Mouse (Mus musculus) kidney, embryonic 14.5 days (tissue): ENCODE results near the gene Tnfrsf1b. TPM values are rescaled to one million over a fixed set of nuclear protein-coding genes. Genes with fewer than 3 reads are reported as not detected.

Experiments used
- ATAC-seq: fragments of 200-750 bp; cut with Nextera tagmentation; 2 replicates; pipeline ENCODE4 v1.8.0; 2017; ENCODE audit warnings: moderate number of reproducible peaks, mild to moderate bottlenecking, moderate TSS enrichment, moderate library complexity; ENCODE audit not compliant: low FRiP score, low TSS enrichment
- H3K27ac ChIP-seq: fragments of 300-500 bp; sonication (generic); 2 replicates; pipeline ENCODE4 v1.5.1; 2014; ENCODE audit warnings: low read depth, mild to moderate bottlenecking, low read length, moderate library complexity, mixed read lengths
- H3K27me3 ChIP-seq: fragments of 300-500 bp; sonication (generic); 2 replicates; pipeline ENCODE4 v1.6.1; 2014; ENCODE audit warnings: mild to moderate bottlenecking, low read length; ENCODE audit not compliant: control insufficient read depth, insufficient read depth
- H3K36me3 ChIP-seq: fragments of 300-500 bp; sonication (generic); 2 replicates; pipeline ENCODE4 v1.6.1; 2014; ENCODE audit warnings: low read length, mixed read lengths; ENCODE audit not compliant: control insufficient read depth, insufficient read depth
- H3K4me1 ChIP-seq: fragments of 300-500 bp; sonication (generic); 2 replicates; pipeline ENCODE4 v1.6.1; 2014; ENCODE audit warnings: low read length, mixed read lengths; ENCODE audit not compliant: control insufficient read depth, insufficient read depth
- H3K4me2 ChIP-seq: fragments of 300-500 bp; sonication (generic); replicated peaks from 2 replicates; pipeline ENCODE4 v1.6.1; 2014; ENCODE audit warnings: low read depth, mild to moderate bottlenecking, low read length
- H3K4me3 ChIP-seq: fragments of 300-500 bp; sonication (generic); 2 replicates; pipeline ENCODE4 v1.5.1; 2014; ENCODE audit warnings: mild to moderate bottlenecking, low read length
- H3K9ac ChIP-seq: fragments of 300-500 bp; sonication (generic); 2 replicates; pipeline ENCODE4 v1.6.1; 2014; ENCODE audit warnings: low read depth, mild to moderate bottlenecking, low read length, moderate library complexity
- H3K9me3 ChIP-seq: fragments of 300-500 bp; sonication (generic); 2 replicates; pipeline ENCODE4 v1.6.1; 2016; ENCODE audit warnings: low read length; ENCODE audit not compliant: control insufficient read depth
- WGBS: fragments of 180-500 bp; shearing (Covaris S2); extraction: QIAGEN DNeasy Blood & Tissue Kit; methylation state at CpG from one replicate; pipeline ENCODE4 v1.1.7; 2014; 5-methylcytosine and 5-hydroxymethylcytosine counted together
- polyA plus RNA-seq: library from polyadenylated mRNA; unstranded; fragments of >200 nt; fragmentation: Nextera tagmentation; extraction: Ambion mirVana; gene quantifications from 2 replicates; pipeline ENCODE4 v1.2.1, GENCODE M21; 2014

The Tnfrsf1b gene
- polyA plus RNA-seq, 1 experiment from 2014 or later: 3.0 TPM

DNA sequence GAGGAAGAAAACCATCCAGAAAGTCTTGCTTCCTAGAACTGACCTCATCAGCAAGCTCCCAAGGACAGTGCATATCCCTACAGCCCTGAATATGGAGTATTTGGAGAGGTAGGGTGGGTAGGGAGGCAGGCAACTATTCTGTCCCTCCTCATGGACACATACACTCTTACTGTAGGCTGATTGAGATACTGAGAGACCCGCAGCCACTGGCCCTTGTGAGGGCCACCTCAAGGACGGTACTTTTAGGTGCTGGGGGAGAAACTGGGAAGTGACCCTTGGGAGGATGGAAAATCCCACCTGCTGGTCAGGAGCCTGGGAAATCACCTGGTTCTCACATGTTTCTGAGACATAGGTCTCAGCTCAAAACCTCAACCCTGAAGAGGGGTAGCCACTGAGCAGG is 886 bp upstream of the Tnfrsf1b start:
- Histone ChIP-seq H3K27me3 (peaks cover 14% of the 10 kb centered on the region; the same call in 1 of the 2 replicates), H3K27ac (no peak overlapping the region), H3K4me1 (0 out of 2 replicates have a peak, but pooled peaks cover 3% of the 10 kb centered on the region), H3K4me3 (no peak overlapping the region), H3K9me3 (no peaks in the 10 kb centered on the region), H3K9ac (no peak overlapping the region), H3K4me2 (no peak overlapping the region), H3K36me3 (no peaks in the 10 kb centered on the region)
- ATAC-seq: no peak
- WGBS: 80% methylated on average over 2 of the region's 2 CpGs

- ATAC-seq: no peak
- H3K27ac ChIP-seq: no peak overlapping the region
- no peaks in the 10 kb centered on the region for H3K9me3 ChIP-seq
- peak overlapping the region; percentile 51 for H3K4me3 ChIP-seq
- no peak overlapping the region for H3K9ac ChIP-seq
- no peaks in the 10 kb centered on the region for H3K36me3 ChIP-seq
- H3K4me2 ChIP-seq: peak overlapping the region; percentile 90; the same call in 1 of the 2 replicates
- H3K4me1 ChIP-seq: 0 out of 2 replicates have a peak, but pooled peaks cover 3% of the 10 kb centered on the region
- 94% methylated on average over 3 of the region's 3 CpGs for WGBS
- peaks cover 14% of the 10 kb centered on the region; the same call in 1 of the 2 replicates for H3K27me3 ChIP-seq
Observed at GRCm38 (mm10) chr4:145245581-145245980, 1.1 kb downstream of the Tnfrsf1b start.

- 93% methylated on average over 2 of the region's 2 CpGs for WGBS
- H3K4me1 ChIP-seq: 0 out of 2 replicates have a peak, but pooled peaks cover 3% of the 10 kb centered on the region
- no peak overlapping the region for H3K27ac ChIP-seq
- no peak overlapping the region for H3K4me2 ChIP-seq
- H3K27me3 ChIP-seq: peaks cover 14% of the 10 kb centered on the region; the same call in 1 of the 2 replicates
- H3K4me3 ChIP-seq: no peak overlapping the region
- no peaks in the 10 kb centered on the region for H3K9me3 ChIP-seq
- no peak for ATAC-seq
- no peak overlapping the region for H3K9ac ChIP-seq
- no peaks in the 10 kb centered on the region for H3K36me3 ChIP-seq
Observed at GRCm38 (mm10) chr4:145244676-145245075, 2.0 kb downstream of the Tnfrsf1b start.

- H3K27ac ChIP-seq: no peak overlapping the region
- 0 out of 2 replicates have a peak, but pooled peaks cover 3% of the 10 kb centered on the region for H3K4me1 ChIP-seq
- peaks cover 14% of the 10 kb centered on the region; the same call in 1 of the 2 replicates for H3K27me3 ChIP-seq
- H3K36me3 ChIP-seq: no peaks in the 10 kb centered on the region
- H3K9me3 ChIP-seq: no peaks in the 10 kb centered on the region
- no peak overlapping the region for H3K4me3 ChIP-seq
- WGBS: 40% methylated on average over 1 of the region's 1 CpGs
- H3K4me2 ChIP-seq: no peak overlapping the region
- H3K9ac ChIP-seq: no peak overlapping the region
- ATAC-seq: no peak
Observed at GRCm38 (mm10) chr4:145242719-145243350, 3.8 kb downstream of the Tnfrsf1b start.

GRCm38 (mm10) chr4:145240723-145241231 is 5.9 kb downstream of the Tnfrsf1b start:
- Histone ChIP-seq H3K4me2 (no peak overlapping the region), H3K4me1 (no peaks in the 10 kb centered on the region), H3K27me3 (peaks cover 10% of the 10 kb centered on the region; the same call in 1 of the 2 replicates), H3K9me3 (no peaks in the 10 kb centered on the region), H3K4me3 (no peak overlapping the region), H3K9ac (no peak overlapping the region), H3K36me3 (no peaks in the 10 kb centered on the region), H3K27ac (no peak overlapping the region)
- ATAC-seq: 0 out of 2 replicates have a peak, but pooled peaks have one; percentile 24
- WGBS: 60% methylated on average over 4 of the region's 4 CpGs

- Histone ChIP-seq H3K27me3 (no peaks in the 10 kb centered on the region), H3K36me3 (no peaks in the 10 kb centered on the region), H3K4me3 (no peak overlapping the region), H3K9me3 (no peaks in the 10 kb centered on the region), H3K9ac (no peak overlapping the region), H3K4me2 (no peak overlapping the region), H3K27ac (peak overlapping the region; percentile 52; the same call in 1 of the 2 replicates), H3K4me1 (no peaks in the 10 kb centered on the region)
- 22% methylated on average over 4 of the region's 4 CpGs for WGBS
- peak; percentile 86 for ATAC-seq
Observed at GRCm38 (mm10) chr4:145239049-145239830, 7.4 kb downstream of the Tnfrsf1b start.

GRCm38 (mm10) chr4:145236027-145236426 is 10.6 kb downstream of the Tnfrsf1b start:
- WGBS: 89% methylated on average over 7 of the region's 7 CpGs
- Histone ChIP-seq H3K27ac (no peak overlapping the region), H3K27me3 (no peaks in the 10 kb centered on the region), H3K36me3 (no peaks in the 10 kb centered on the region), H3K9ac (no peak overlapping the region), H3K4me1 (no peaks in the 10 kb centered on the region), H3K9me3 (no peaks in the 10 kb centered on the region), H3K4me2 (no peak overlapping the region), H3K4me3 (no peak overlapping the region)
- ATAC-seq: no peak

DNA sequence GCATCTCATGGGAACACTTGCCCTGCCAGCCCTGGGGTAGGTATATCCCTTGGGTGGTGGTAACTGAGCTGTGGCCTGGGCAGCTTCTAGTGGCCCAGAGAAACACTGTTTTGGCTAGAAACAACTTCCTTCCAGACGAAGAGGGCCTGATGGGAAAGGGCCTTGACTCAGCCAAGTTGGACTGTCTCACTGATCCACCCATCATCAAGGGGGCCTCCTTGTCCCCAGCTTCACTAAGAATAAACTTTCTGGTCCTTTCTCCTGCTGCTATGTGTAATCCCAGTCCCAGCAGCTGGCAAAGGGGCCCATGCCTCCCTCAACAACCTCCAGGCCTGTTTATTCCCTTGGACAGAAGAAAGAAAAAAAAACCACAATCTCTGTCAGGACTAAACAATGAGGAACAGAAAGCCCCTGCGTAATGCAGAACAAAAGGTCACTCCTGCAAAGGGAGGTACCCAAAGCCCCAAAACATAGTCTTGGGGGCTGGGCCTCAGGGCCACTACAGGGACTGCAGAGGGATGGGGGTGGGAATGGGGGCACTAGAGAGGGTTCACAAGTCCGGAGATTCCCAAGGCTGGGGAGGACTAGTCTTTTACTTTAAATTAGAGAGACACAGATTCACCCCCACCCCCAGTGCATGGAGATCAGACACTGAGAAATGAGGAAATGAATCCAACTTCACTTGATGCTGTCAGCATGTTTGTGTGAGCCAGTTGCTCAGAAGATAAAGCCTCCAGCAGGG is 13.0 kb downstream of the Tnfrsf1b start:
- Histone ChIP-seq H3K27me3 (no peaks in the 10 kb centered on the region), H3K4me3 (no peak overlapping the region), H3K9me3 (no peaks in the 10 kb centered on the region), H3K4me1 (no peaks in the 10 kb centered on the region), H3K4me2 (no peak overlapping the region), H3K27ac (no peak overlapping the region), H3K9ac (no peak overlapping the region), H3K36me3 (no peaks in the 10 kb centered on the region)
- no peak for ATAC-seq
- 47% methylated on average over 3 of the region's 3 CpGs for WGBS
